Mouse (Mus musculus) A20 (cell line): Measurements from ENCODE around the gene Bscl2.
"Not testable (repeated sequence)": the region's sequence is repeated elsewhere in the genome, so short reads cannot be mapped to it uniquely, and the experiment has no call there.

Experiments
- DNase-seq: peaks from one replicate; pipeline ENCODE4 v3.0.0-alpha.2; 2011; ENCODE audit warnings: low read depth, low spot score

Bscl2 gene

GRCm38 (mm10) chr19:8830664-8831063, 6.6 kb upstream of the Bscl2 start:
- DNase-seq: no peak

- DNase-seq: no peak
Observed at GRCm38 (mm10) chr19:8831262-8831661, 6.0 kb upstream of the Bscl2 start.

GRCm38 (mm10) chr19:8832971-8833370, 4.3 kb upstream of the Bscl2 start:
- DNase-seq: no peak

GRCm38 (mm10) chr19:8836327-8836726, 940 bp upstream of the Bscl2 start:
- DNase-seq: peak; percentile 19

- peak; percentile 71 for DNase-seq
Observed at GRCm38 (mm10) chr19:8838041-8838730, 919 bp downstream of the Bscl2 start.

GRCm38 (mm10) chr19:8839103-8839907, 2.0 kb downstream of the Bscl2 start, which contains the start of gene Gng3:
Gene Gng3 (minus strand): TSS chr19:8839194.
- peak; percentile 93 for DNase-seq

GRCm38 (mm10) chr19:8839908-8840791, 2.9 kb downstream of the Bscl2 start:
- peak; percentile 89 for DNase-seq

GRCm38 (mm10) chr19:8841012-8841411, 3.7 kb downstream of the Bscl2 start:
- DNase-seq: no peak

GRCm38 (mm10) chr19:8842961-8843360, 5.7 kb downstream of the Bscl2 start:
- no peak for DNase-seq

GRCm38 (mm10) chr19:8844371-8845129, 7.3 kb downstream of the Bscl2 start:
- peak; percentile 79 for DNase-seq

GRCm38 (mm10) chr19:8848356-8848755, 11.1 kb downstream of the Bscl2 start:
- no peak for DNase-seq

- no peak for DNase-seq
Observed at GRCm38 (mm10) chr19:8850402-8850901, 13.2 kb downstream of the Bscl2 start, which contains the start of gene Lrrn4cl. Gene Lrrn4cl (plus strand): TSS chr19:8850768.

- DNase-seq: no peak
Observed at GRCm38 (mm10) chr19:8851639-8852038, 14.4 kb downstream of the Bscl2 start.

GRCm38 (mm10) chr19:8852236-8852928, 15.1 kb downstream of the Bscl2 start:
- no peak for DNase-seq

GRCm38 (mm10) chr19:8853117-8853516, 15.8 kb downstream of the Bscl2 start:
- no peak for DNase-seq

- peak; percentile 42 for DNase-seq
Observed at GRCm38 (mm10) chr19:8857689-8858088, 20.4 kb downstream of the Bscl2 start.

GRCm38 (mm10) chr19:8859018-8859417, 21.8 kb downstream of the Bscl2 start:
- peak; percentile 63 for DNase-seq

- DNase-seq: peak; percentile 34
Observed at GRCm38 (mm10) chr19:8864265-8864664, 27.0 kb downstream of the Bscl2 start.

GRCm38 (mm10) chr19:8870381-8870780, 33.1 kb downstream of the Bscl2 start:
- not testable (repeated sequence) for DNase-seq

GRCm38 (mm10) chr19:8870838-8871237, 33.6 kb downstream of the Bscl2 start:
- no peak for DNase-seq
